Mouse (Mus musculus): ENCODE results near the gene Serinc2.

- TF ChIP-seq CTCF (IDR thresholded peaks at IDR 0.05; ENCODE audit: extremely low read depth, insufficient read depth, low read length): no peak
- no peak for TF ChIP-seq POLR2A (IDR thresholded peaks at IDR 0.05; ENCODE audit: extremely low read depth, insufficient read depth, low read length)
These were observed 65.8 kb downstream of the Serinc2 start for GRCm38 (mm10) chr4:130213197-130213596.
